Mouse (Mus musculus): ENCODE measurements around the gene Olfr1161. TPM values are rescaled to one million over a fixed set of nuclear protein-coding genes. Genes with fewer than 3 reads are reported as not detected.
"Not testable (repeated sequence)": the region's sequence is repeated elsewhere in the genome, so short reads cannot be mapped to it uniquely, and the experiment has no call there.

Gene Olfr1161
- total RNA-seq (2021), result not detected

DNA sequence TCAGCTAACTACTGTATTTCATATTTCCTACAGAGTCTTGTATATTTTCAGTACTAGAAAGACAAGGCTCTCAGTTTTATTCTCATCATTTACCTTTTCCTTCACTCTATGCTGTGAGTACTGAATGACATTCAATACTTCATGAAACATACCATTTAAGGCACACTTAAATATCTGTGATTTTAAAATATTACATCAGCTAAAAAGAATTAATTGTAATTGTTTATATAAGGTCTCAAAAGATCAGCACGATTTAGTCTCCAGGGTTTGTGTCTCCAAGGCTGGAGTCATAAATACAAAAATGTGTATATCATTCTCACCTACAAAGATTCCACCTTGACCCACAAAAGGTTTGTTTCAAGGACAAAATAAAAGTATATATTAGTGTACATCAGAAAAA, at the start of gene Olfr1161:
Olfr1161 (plus strand) TSS at position 301 of the 400 bp plus-strand sequence.
- intact Hi-C loops (cut with DNase I); DNase-seq (ENCODE audit: low spot score in 2 of 2): not testable (repeated sequence)

DNA sequence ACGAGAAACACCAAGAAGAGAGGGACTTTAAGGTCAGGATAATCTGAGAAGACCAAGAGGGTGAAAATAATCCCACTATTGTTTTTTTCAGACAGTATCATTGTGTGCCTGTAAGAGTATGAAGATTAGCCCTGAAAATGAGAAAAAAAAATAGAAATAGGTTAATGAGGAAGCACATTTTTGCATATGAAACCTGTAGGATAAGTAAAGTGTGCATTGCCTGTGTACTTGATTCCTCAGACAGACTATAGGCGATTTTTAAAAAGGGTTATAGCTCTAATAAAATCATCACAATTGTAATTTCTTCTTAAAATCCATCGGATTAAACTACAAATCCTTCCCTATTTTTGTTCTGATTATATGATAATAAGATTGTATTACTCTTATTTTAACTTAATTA, 48.0 kb upstream of the Olfr1161 start, which contains the start of gene Olfr74:
Olfr74 (minus strand) TSS at position 101 of the 400 bp plus-strand sequence.
- no peak for DNase-seq (ENCODE audit: low spot score in 2 of 2)
- intact Hi-C loops (cut with DNase I), result no loop called here

DNA sequence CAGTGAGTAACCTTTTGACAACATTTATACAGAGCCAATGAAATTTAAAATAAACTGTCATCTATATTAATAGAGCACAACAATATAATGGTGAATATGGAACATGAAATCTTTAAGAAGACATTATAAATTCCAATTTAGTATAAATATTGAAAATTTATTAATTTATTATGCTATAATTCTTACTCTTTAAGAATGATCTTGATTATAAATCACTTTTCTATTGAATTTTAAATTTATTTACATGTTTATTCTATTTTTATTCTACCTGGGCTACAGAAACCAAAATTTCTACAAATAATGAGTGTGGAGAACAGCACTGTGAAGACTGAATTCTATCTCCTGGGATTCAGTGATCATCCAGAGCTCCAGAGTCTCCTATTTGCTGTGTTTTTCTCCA, 32.8 kb upstream of the Olfr1161 start, which contains the start of gene Olfr1158:
Olfr1158 (plus strand) TSS at position 301 of the 400 bp plus-strand sequence.
- intact Hi-C loops (cut with DNase I), result no loop called here
- no peak for DNase-seq (ENCODE audit: low spot score in 2 of 2)

DNA sequence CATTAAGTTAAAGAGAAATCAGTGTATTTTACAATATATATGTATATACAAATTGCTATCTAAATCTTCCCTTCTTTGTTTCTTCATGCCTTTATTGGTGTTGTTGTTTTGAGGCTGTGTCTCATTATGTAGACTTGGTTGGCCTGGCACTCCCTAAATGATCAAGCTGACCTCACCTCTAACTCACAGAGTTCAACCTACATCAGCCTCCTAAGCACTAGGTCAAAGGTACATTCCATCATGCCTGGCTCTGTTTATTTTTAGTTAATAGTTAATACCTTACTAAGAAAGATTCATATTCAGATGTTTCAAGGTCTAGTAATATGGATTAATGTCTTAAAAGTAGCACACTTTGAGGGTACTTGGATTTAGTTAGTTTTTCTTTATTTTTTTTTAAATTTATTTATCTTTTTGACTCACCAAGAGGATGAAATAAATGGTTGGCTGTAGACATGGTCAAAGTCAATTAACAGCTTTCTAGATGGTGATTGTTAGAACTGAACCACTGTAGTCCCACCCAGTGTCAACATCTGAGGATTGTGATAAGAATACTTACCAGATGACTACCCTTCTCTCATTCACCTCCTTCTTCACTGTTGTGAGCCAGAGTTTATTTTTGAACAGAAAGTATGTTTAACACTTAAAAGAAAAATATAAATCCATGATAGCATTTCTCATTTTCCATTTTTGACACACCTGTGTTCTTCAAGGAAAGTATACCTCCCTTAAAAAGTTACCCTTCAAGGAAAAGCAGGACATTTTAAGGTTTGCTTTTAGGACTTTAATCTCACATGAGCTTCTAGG, 14.9 kb upstream of the Olfr1161 start, which contains the start of gene Olfr1160:
Olfr1160 (minus strand) TSS at position 754 of the 804 bp plus-strand sequence.
- no peak for DNase-seq (ENCODE audit: low spot score in 2 of 2)
- intact Hi-C loops (cut with DNase I), result no loop called here

DNA sequence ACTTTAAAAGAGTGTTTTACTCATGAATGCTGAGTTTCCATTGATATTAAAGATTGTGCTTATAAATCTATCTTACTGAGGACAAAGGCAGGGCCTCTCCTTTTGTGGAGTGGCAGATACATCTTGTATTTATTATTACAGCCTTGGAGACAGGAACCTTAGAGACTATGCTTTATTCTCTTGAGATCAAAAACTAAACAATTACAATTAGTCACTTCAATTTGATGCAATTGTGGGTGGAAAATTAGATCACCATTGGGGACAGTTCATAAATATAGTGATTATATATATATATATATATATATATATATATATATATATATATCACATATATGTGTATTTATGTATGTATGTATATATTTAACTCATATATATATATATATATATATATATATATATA, 15.0 kb downstream of the Olfr1161 start, which contains the start of gene Olfr73:
Olfr73 (minus strand) TSS at position 101 of the 400 bp plus-strand sequence.
- DNase-seq (ENCODE audit: low spot score in 2 of 2), result no peak
- intact Hi-C loops (cut with DNase I), result no loop called here

DNA sequence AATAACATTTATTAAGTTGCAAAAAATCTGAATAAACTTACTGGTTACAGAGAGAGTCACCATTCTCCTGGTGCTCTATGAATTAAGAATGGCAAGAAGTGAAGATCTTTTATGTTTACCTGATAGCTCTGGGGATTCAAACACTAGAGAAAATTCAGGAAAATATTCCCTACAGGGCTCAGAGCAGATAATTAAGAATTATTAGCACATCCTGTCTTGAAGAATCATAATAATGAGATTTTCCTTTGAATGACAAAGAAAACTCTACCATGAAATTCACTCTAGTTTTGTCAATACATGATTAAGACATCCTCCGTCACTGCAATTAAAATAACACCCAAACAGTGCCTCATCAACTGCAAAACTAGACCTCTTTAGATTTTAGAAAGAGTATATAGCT, 28.5 kb downstream of the Olfr1161 start, which contains the start of gene Olfr1162:
Olfr1162 (minus strand) TSS at position 101 of the 400 bp plus-strand sequence.
- intact Hi-C loops (cut with DNase I), result no loop called here
- no peak for DNase-seq (ENCODE audit: low spot score in 2 of 2)

DNA sequence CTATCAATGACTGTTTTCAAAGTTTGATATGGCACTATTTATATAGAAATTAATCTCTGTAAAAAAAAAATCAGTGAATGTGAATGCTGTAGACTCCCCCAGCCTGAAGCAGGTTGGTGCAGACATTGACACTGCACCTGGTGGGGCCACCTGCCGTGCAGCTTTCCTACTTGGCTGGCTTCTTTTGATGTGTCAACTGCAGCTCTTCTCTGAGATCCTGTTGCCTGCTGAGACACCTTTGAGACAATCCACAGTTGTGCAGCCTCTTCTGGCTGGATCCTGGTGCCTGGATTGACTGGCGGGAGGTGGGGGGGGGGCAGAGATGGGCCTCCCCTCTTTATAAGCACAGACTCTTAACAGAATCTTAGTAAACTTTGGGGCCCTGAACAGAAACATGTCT, 41.0 kb downstream of the Olfr1161 start:
- no peak for DNase-seq (ENCODE audit: low spot score in 2 of 2)
- intact Hi-C loops (cut with DNase I), result no loop called here

DNA sequence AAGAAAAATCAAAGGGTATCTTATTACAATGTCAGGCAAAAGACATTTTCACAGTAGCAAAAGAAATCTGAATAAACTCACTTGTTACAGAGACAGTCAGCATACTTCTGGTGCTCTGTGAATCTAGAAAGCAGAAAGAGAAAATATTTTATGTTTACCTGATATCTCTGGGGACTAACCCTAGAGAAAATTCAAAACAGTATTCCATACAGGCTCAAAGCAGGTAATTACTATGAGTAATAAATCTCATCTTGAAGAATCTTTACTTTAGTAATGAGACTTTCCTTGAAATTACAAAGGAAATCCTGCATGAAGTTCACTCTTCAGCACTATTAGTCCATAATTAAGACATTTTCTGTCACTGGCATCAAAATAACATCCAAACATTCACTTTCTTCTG, 49.2 kb downstream of the Olfr1161 start, which contains the start of gene Olfr1163:
Olfr1163 (minus strand) TSS at position 101 of the 400 bp plus-strand sequence.
- intact Hi-C loops (cut with DNase I), result no loop called here
- no peak for DNase-seq (ENCODE audit: low spot score in 2 of 2)

Other genes with a start within 250 kb of the Olfr1161 start
- not detected for gene Olfr152, start 243.3 kb upstream of the Olfr1161 start, total RNA-seq (2021)
- not detected for gene Olfr1143, start 222.2 kb upstream of the Olfr1161 start, total RNA-seq (2021)
- not detected for gene Olfr1145, start 213.0 kb upstream of the Olfr1161 start, total RNA-seq (2021)
- gene Olfr1148, start 192.2 kb upstream of the Olfr1161 start, total RNA-seq (2021), result not detected
- gene Olfr1150-ps1, start 178.8 kb upstream of the Olfr1161 start, total RNA-seq (2021), result not detected
- gene Olfr1151, start 166.9 kb upstream of the Olfr1161 start, total RNA-seq (2021), result not detected
- not detected for gene Olfr1152, start 156.3 kb upstream of the Olfr1161 start, total RNA-seq (2021)
- not detected for gene Olfr1153, start 127.8 kb upstream of the Olfr1161 start, total RNA-seq (2021)
- gene Olfr1154, start 117.6 kb upstream of the Olfr1161 start, total RNA-seq (2021), result not detected
- gene Olfr1155, start 77.6 kb upstream of the Olfr1161 start, total RNA-seq (2021), result not detected
- not detected for gene Olfr1156, start 69.7 kb upstream of the Olfr1161 start, total RNA-seq (2021)
- not detected for gene Olfr1157, start 54.5 kb upstream of the Olfr1161 start, total RNA-seq (2021)
- not detected for gene Olfr74, start 48.1 kb upstream of the Olfr1161 start, total RNA-seq (2021)
- gene Olfr1158, start 32.7 kb upstream of the Olfr1161 start, total RNA-seq (2021), result not detected
- not detected for gene Olfr1160, start 14.5 kb upstream of the Olfr1161 start, total RNA-seq (2021)
- gene Olfr73, start 14.9 kb downstream of the Olfr1161 start, total RNA-seq (2021), result not detected
- not detected for gene Olfr1162, start 28.4 kb downstream of the Olfr1161 start, total RNA-seq (2021)
- not detected for gene Olfr1163, start 49.1 kb downstream of the Olfr1161 start, total RNA-seq (2021)
- not detected for gene Olfr1164, start 71.2 kb downstream of the Olfr1161 start, total RNA-seq (2021)
- gene Olfr1166, start 105.5 kb downstream of the Olfr1161 start, total RNA-seq (2021), result not detected
- gene Olfr1167, start 132.4 kb downstream of the Olfr1161 start, total RNA-seq (2021), result not detected
- gene Olfr1168, start 159.1 kb downstream of the Olfr1161 start, total RNA-seq (2021), result not detected
- gene Olfr1170, start 205.6 kb downstream of the Olfr1161 start, total RNA-seq (2021), result not detected